Mouse (Mus musculus): Measurements from ENCODE around the gene Mrpl22.

- TF ChIP-seq CTCF (IDR thresholded peaks at IDR 0.05; ENCODE audit: borderline replicate concordance, insufficient read depth, low read depth, low read length) (no peak), POLR2A (IDR thresholded peaks at IDR 0.05; ENCODE audit: borderline replicate concordance, insufficient read depth, low read length) (no peak)
Observed at GRCm38 (mm10) chr11:58183579-58183978, 12.1 kb downstream of the Mrpl22 start.
